Mouse (Mus musculus): Measurements from ENCODE around the gene Vmn1r6.

GRCm38 (mm10) chr6:57031984-57032383 lies 34.9 kb downstream of the Vmn1r6 start, which contains the start of gene Vmn1r8:
- TF ChIP-seq CTCF (IDR thresholded peaks at IDR 0.05; ENCODE audit: low read depth) (no peak), EP300 (IDR thresholded peaks at IDR 0.05; ENCODE audit: low read depth) (no peak)
